Mouse (Mus musculus): Measurements from ENCODE around the gene Ifi35.
"Not testable (repeated sequence)": the region's sequence is repeated elsewhere in the genome, so short reads cannot be mapped to it uniquely, and the experiment has no call there.

The Ifi35 gene

DNA sequence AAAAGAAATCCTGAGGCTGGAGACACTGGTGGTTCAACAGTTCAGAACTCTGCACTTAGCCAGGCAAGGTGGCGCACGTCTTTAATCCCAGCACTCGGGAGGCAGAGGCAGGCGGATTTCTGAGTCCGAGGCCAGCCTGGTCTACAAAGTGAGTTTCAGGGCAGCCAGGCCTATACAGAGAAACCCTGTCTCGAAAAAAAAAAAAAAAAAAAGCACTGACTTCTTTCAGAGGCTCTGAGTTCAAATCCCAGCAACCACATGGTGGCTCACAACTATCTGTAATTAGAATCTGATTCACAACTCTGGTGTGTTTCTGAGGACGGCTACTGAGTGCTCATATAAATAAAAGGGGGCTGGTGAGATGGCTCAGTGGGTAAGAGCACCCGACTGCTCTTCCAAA is 1.3 kb upstream of the Ifi35 start:
- in situ Hi-C loops (cut with MboI, MseI): not testable (repeated sequence)

DNA sequence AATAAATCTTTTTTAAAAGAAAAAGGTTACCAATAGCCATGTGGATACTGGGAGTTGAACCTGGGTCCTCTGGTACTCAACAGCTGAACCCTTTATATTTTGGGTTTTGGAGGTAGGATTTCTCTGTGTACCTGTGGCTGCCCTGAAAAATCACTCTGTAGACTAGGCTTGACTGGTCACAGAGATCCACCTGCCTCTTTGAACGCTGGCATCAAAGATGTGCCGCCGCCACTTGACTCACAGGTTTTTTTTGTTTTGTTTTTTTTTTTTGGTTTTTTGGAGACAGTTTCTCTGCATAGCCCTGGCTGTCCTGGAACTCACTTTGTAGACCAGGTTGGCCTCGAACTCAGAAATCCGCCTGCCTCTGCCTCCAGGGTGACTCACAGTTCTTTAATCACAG is 421 bp upstream of the Ifi35 start:
- in situ Hi-C loops (cut with MboI, MseI): no loop called here

DNA sequence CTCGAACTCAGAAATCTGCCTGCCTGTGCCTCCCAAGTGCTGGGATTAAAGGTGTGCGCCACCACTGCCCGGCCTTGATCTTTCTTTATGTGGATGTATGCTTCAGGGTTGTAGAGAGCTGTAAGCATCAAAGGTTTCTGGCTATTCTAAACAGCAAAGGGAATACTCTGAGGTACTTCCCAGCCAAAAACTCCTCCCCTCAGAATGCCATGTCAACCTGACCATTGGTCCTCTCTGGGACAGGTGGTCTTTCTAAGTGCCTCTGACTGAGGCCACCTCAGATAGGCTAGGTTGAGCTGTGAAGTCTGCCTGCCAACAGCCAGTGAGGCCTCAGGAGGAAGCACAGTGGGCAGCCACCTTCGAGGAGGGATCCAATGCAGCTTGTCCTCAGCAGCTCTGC is 692 bp downstream of the Ifi35 start:
- in situ Hi-C loops (cut with MboI, MseI): no loop called here

DNA sequence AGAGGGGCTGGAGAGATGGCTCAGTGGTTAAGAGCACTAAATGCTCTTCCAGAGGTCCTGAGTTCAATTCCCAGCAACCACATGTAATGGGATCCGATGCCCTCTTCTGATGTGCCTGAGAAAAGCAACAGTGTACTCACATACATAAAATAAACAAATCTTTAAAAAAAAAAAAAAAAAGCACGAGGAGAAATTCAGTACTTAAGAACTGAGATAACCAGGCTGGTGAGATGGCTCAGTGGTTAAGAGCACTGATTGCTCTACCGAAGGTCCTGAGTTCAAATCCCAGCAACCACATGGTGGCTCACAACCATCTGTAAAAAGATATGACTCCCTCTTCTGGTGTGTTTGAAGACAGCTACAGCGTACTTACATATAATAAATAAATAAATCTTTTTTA is 1.4 kb downstream of the Ifi35 start:
- in situ Hi-C loops (cut with MboI, MseI): not testable (repeated sequence)

DNA sequence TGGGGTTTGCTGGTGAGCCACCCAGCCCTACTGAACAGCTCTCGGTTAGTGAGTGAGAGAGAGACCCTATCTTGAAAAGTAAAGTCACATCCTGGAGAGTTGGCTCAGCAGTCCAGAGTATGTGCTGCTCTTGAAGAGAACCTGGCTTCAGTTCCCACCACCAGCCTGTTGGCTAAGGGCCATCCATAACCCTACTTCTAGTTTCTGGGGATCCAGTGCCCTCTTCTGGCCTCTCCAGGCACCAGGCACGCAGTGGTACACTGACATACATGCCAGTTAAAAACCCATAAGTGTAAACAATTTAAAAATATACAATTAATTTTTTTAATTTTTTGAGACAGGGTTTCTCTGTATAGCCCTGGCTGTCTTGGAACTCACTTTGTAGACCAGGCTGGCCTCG is 2.2 kb downstream of the Ifi35 start:
- in situ Hi-C loops (cut with MboI, MseI): loop anchor here (25.0 kb wide), 1 partner anchor 962 kb away; the partner anchor contains the start of gene Slc25a39

DNA sequence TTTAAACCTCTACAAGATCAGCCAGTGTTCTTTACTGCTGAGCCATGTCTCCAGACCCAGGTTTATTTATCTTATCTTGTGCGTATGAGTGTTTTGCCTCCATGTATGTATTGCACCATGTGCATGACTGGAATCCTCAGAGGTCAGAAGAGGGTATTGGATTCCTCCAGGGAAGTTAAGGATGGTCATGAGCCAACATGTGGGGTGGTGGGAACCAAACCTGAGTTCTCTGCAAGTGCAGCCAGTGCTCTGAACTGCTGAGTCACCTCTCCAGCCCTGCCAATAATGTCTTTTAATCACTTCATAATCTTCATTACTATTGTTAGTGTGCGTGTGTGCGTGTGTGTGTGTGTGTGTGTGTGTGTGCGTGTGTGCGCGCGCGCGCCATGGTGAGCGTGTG is 3.3 kb downstream of the Ifi35 start:
- in situ Hi-C loops (cut with MboI, MseI): loop anchor here (25.0 kb wide), 1 partner anchor 961 kb away; the partner anchor contains the start of gene Slc25a39

DNA sequence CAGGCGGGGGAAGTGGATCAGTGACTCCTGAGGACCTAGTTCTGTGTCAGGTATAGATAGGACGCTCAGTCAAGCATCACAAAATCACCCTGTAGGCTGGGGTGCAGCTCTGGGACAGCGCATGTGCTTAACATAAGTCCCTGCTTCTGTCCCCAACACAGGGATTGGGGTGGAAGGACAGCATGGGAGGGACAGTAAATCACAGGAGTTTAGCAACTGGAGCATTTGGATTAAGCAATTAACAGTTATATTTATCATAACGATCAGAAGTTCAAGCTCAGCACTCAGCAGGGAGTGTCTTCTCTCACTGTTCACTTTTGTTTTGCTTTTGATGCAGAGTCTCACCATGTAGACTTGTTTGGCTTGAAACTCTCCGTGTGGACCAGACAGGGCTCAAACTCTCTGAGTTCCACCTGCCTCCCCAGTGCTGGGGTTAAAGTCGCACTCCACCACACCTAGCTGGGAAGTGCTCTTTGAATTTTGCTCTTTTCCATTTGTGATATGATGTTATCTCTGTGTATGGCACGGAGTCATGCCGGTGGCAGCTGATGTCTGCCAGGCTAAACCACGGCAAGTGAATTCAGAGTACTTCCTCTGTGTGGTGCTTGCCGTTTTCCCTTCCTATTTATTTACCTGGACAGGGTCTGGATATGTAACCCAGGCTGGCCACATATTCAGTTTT is 4.0 kb downstream of the Ifi35 start:
- in situ Hi-C loops (cut with MboI, MseI): loop anchor here (25.0 kb wide), 1 partner anchor 960 kb away; the partner anchor contains the start of gene Slc25a39

DNA sequence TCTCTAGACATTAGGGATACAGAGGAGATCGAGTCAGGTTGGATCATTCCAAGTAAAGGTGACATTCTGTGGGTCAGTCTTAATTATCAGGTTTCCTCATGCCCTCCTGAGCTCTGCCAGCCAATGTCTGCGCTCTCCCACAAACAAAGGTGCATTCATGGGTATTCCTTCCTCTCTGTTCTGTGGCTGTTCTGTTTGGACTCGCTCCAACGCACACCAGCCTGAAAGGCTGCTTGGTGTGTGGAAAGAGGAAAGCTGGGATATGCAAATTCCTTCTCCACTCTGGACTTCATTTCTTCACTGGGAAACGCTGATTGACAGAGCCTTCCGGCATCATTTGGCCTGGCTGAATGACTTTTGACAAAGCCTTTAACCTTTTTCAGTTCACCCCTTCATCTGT is 6.5 kb downstream of the Ifi35 start:
- in situ Hi-C loops (cut with MboI, MseI): loop anchor here (25.0 kb wide), 1 partner anchor 958 kb away; the partner anchor contains the start of gene Slc25a39

DNA sequence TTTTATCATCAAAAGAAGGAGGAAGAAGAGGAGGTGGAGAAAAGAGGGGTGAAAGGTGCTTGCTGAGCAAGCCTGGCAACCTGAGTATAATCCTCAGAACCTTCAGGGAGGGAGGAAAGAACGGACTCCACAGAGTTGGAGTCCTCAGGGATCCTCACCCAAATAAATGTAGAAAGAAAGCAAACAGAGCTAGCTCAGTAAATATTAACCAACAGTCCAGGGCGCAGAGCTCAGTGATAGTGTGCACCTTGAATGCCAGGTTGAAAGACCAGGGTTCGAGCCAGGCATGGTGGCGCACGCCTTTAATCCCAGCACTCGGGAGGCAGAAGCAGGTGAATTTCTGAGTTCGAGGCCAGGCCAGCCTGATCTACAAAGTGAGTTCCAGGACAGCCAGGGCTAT is 7.4 kb downstream of the Ifi35 start:
- in situ Hi-C loops (cut with MboI, MseI): loop anchor here (25.0 kb wide), 1 partner anchor 957 kb away; the partner anchor contains the start of gene Slc25a39

DNA sequence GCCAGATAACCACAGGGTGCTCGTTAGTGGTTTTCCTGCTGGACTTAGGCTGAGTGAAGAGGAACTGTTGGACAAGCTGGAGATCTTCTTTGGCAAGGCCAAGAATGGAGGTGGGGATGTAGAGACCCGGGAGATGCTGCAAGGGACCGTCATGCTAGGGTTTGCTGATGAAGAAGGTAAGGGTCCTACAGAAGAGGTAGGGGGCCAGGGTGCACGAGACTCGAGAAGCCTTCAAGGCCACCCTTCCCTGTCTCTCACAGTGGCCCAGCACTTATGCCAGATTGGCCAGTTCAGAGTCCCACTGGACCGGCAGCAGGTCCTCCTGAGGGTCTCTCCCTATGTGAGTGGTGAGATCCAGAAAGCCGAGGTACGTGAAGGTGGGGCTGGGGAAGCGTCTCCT is 9.4 kb downstream of the Ifi35 start:
- in situ Hi-C loops (cut with MboI, MseI): loop anchor here (25.0 kb wide), 1 partner anchor 955 kb away; the partner anchor contains the start of gene Slc25a39

DNA sequence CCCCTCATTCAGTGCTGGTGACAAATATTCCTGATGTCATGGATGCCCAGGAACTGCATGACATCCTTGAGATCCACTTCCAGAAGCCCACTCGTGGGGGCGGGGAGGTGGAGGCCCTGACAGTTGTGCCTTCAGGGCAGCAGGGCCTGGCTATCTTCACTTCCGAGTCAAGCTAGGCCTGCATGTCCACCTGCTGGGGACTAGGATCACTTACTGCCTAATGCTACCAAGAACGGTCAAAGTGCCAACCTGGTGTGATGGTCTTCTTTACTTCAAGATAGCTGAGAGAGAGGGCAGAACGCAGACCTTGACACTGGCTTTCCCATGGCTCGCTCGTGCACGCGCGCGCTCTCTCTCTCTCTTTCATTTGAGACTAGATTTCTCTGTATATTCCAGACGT is 10.0 kb downstream of the Ifi35 start:
- in situ Hi-C loops (cut with MboI, MseI): loop anchor here (25.0 kb wide), 1 partner anchor 954 kb away; the partner anchor contains the start of gene Slc25a39

DNA sequence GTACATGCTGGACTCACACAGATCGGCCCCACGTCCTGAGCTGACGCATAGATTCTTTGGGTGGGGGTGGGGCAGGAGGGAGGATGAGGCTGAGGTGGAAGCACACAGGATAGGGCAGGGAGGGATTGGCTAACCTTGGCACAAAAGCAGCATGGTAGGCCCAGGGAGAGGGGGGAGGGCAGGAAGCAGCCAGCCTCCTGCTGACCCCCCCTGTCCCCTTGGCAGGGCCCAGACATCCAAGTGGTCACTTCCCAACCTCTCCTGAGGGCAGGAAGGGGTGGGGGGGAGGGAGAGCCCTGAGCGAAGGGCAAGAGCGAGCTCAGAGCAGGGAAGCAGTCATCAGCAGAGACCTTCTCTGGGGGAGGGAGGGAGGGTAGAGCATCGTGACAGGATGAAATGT is 11.5 kb downstream of the Ifi35 start:
- in situ Hi-C loops (cut with MboI, MseI): loop anchor here (25.0 kb wide), 1 partner anchor 953 kb away; the partner anchor contains the start of gene Slc25a39

DNA sequence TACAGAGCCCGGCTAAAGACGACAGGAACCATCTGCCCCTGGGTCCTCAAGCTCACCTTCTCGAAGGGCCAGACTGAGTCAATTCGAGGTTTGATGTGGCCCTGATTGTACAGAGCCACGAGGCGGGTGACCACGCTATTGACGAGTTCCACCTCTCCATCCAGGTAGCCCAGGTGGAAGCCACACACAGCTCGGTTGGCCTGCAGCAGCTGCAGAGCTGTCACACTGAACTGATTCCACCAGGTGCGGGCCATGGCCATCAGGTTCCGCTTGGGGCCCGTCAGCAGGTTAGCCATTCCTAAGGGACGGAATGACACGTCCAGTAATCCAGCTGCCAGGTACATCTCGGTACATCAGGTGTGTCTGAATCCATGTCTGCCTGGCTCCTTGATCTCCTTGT is 12.1 kb downstream of the Ifi35 start:
- in situ Hi-C loops (cut with MboI, MseI): loop anchor here (25.0 kb wide), 1 partner anchor 952 kb away; the partner anchor contains the start of gene Slc25a39

DNA sequence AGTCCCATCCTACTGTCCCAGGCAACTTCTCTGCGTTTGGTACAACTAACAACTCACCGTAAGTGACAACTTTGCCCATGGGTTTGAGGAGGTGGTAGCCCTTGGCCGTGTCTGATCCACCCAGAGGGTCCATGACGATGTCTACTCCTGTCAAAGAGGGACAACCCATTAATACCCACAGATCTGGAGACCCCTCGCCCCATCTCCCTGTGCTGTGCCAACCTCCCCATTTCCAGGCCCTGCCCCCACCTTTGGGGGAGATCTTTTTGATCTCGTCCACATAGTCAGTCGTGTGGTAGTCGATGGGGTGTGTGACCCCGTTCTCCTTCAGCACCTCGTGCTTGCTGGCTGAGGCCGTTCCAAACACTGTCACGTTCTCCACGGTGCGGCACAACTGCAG is 13.9 kb downstream of the Ifi35 start:
- in situ Hi-C loops (cut with MboI, MseI): loop anchor here (25.0 kb wide), 1 partner anchor 950 kb away; the partner anchor contains the start of gene Slc25a39

DNA sequence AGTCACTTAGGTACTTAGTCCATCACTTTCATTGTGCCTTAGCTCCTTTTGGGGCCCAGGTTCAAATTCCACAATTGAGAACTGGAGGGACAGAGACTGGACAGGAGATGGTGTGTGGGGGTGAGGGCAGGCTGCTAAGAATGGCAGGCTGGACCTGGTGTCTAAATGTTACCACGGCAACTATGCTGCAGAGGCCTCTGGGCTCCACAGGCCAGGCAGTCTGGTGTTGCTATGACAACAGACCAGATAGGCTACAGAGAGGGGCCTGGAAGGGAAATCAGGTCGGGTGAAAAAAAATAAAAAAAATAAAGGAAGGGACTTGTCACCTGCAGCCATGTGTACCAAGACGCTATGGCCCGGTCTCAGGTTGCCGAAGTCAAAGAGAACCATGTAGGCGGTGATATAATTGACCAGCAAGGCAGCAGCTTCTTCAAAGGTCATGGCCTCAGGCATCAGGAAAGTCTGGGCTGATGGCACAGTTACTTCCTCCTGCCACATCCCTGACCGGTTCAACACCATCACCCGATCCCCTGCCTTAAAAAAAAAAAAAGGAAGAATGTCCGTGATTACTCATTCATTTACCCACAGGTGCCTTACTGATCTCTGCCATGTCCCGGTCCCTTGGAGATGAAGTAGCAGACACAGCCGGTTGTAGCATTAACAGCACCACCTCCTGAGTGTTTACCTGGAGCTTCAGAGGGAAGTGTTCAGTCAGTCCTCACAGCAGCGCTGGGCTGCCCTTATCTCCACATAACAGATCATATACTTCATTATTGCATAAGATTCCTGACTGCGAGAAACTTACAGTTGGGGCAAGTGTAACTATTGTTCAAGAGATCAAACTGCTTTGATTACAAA is 14.6 kb downstream of the Ifi35 start:
- in situ Hi-C loops (cut with MboI, MseI): loop anchor here (25.0 kb wide), 1 partner anchor 949 kb away; the partner anchor contains the start of gene Slc25a39

DNA sequence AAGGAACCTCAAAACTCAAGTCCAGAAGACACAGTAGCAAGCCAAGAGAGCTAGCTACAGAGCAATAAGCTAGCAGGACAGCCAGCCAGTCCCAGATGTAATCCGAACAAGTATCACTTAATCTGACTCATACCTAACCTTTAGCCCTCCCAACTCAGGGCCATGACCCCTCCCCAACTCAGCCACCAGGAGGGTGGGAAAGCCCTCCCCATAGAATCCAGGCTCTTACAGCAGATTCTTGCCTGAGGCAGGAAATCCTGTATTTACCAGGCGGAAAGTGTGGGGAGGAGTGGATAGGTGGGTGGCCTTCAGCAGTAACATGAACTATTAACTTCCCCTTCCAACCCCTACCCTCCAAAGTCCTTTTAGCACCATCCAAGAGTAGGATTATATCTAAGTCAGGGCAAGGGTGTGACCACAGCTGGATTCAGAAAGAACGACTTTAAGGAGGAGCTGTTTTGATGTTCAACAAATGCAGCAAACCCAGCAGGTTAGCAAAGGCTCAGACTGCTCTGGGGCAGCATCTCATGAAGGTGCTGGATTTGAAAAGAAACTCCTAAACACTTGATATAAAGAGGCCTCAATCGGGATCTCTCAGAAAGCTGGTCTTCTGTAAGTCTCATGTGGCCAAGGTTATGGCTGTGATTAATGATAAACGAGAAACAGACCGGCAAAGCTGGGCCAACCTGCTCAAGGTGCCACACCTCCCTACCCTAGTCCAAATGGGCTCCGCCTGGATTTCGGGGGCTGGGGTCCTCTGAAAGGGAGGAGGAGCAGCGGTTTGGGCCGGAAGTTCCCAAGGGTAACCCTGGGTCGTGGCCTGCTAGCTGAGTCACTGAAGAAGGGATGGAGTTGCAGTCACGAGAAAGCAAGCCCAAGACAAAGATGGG is 16.2 kb downstream of the Ifi35 start, which contains the start of gene Rnd2:
Rnd2 (plus strand) TSS at position 789 of the 890 bp plus-strand sequence.
- in situ Hi-C loops (cut with MboI, MseI): loop anchor here (25.0 kb wide), 1 partner anchor 948 kb away; the partner anchor contains the start of gene Slc25a39

DNA sequence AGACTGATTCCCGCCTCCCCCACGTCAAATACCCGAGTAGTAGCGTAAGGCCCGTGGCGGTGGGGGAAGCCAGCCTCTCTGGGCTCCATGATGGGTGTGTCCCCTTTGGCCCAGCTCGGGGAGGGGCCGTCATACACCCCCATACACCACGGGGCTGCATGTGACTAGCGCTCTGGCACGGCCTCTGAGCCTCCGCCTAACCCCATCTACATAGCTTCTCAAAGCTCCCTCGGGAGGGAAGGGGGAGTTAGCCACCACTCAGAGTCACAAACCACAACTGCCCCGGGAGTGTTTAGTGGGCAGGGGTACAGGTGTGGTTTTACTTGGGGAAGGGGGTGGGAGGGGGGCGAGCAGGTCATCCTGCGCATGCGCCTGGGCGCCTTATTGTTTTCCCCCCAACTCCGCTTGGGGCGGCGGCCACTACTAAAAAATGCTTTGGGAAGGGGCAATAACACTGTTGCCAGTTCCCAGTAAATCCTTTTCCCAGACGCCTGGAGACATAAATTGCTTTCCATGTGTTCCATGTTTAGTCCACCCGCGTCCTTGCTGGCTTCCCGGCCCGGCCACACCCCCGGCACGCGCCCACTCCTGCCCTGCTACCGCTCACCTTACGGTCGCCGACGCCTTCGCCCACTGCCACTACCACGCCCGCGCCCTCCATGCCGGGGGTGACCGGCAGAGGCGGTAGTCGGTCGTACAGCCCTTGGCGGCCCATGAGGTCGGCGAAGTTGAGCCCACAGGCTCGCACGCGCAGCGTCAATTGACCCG is 17.1 kb downstream of the Ifi35 start:
- in situ Hi-C loops (cut with MboI, MseI): loop anchor here (25.0 kb wide), 1 partner anchor 947 kb away; the partner anchor contains the start of gene Slc25a39

DNA sequence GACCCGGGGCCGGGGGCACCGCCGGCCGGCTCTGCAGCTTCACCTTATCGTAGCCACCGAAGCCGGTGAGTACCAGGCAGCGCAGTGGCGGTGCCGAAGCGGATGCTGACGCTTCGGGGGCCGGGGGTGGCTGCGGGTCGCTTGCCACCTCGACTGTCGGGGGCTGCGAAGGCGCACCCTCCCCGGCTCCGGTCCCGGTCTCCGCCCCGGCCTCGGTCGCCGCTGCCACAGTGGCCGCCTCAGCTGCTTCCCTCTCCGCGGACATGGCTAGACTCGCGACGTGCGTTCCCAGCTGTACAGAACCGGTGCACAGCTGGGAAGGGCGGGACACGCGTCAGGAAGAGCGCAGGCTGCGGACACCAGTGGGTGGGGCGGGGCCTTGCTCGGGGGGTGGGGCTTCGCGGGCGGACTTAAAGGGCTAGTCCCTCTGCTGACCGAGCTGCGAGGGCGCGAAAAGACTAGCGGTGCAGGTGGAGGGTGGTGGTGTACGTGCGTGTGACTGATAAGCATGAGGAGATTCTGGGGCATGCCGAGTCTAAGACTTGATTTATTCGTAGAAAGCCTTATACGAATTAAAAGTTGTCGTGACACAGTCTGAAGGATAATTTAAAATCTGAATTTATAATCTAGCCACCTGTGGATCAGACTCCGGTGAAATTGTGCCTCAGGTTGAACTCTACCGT is 17.8 kb downstream of the Ifi35 start, which contains the start of gene Vat1:
Vat1 (minus strand) TSS at position 362 of the 683 bp plus-strand sequence.
- in situ Hi-C loops (cut with MboI, MseI): loop anchor here (25.0 kb wide), 1 partner anchor 946 kb away; the partner anchor contains the start of gene Slc25a39

DNA sequence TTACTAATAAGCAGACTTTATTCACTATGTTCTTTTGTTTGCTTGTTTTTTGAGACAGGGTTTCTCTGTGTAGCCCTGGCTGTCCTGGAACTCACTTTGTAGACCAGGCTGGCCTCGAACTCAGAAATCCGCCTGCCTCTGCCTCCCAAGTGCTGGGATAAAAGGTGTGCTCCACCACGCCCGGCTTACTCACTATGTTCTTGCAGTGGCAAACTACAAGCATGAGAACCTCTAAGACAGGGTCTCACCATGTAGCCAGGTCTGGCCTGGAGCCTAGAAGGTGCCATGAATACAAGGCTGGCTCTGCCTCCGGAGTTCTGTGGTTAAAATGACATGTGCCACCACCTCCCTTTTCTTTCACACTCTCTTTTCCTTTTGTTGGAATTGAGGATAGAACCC is 18.3 kb downstream of the Ifi35 start:
- in situ Hi-C loops (cut with MboI, MseI): loop anchor here (25.0 kb wide), 1 partner anchor 946 kb away; the partner anchor contains the start of gene Slc25a39
